Mouse (Mus musculus): ENCODE measurements around the gene Lyg2.

The Lyg2 gene

DNA sequence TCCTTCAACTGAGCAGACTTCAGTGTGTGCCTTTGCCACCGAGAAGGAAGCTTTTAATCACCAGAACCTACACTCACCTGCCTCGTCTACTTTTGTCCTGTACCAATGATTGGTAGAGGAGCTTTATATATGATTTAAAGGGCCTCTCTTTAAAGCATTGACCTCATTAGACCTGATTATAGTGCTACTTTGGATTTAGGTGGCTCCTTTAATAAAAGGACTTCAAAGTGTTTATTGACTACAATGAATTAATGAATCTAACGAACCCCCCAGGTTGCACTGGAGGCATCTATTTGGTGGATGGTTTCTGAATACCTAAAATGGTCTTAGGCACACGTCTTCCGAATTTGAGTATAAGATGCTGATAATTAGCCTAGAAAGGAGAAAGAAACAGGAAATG lies at the start of gene Lyg2:
TSS of gene Lyg2 (minus strand) at position 101 of the 400 bp plus-strand sequence.
- DNase-seq (ENCODE audit: low spot score) = no peak

DNA sequence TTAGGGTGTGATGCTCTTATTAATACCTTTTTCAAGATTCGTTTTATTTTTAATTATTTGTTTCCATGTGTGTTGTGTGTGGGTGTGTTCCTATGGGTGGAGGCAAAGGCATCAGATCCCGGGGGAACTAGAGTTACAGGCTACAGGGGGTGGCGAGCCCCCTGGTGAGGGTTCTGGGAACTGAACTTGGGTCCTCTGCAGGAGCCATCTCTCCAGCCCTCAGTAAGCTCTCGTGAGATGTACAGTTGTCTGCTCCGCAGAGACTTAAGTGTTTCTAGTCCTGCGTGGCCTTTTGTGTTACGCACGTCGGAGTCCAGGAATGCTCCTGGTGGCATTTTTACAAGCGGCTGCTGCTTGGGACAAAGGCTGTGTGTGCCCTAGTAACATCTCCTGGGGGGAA lies 49.3 kb upstream of the Lyg2 start:
- no peak for DNase-seq (ENCODE audit: low spot score)

DNA sequence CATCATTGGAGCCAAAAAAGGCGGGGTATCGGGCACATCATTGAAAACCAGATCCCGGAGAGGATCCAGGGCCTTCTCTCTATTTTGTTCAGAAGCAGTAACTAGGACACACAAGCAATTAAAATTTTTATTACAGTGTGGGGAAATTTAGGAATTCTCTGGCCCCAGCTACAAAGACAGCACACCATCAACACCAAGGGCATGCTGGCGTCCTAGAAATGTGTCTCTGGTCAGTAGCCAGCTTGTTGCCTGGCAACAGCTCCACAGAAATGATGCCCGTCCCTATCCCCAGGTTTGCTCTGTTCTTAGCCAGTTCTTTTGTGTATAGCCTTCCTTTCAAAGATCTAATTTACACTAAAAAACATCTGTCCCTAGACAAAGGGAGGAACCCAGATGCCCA lies 43.2 kb upstream of the Lyg2 start:
- no peak for DNase-seq (ENCODE audit: low spot score)

- DNase-seq (ENCODE audit: low spot score) = no peak
Observed at GRCm38 (mm10) chr1:37958516-37958915, 42.2 kb upstream of the Lyg2 start.

GRCm38 (mm10) chr1:37957659-37958058 lies 41.4 kb upstream of the Lyg2 start, which contains the start of gene Lyg1:
Gene Lyg1, minus strand, starts transcription at chr1:37957759.
- DNase-seq (ENCODE audit: low spot score) = no peak

GRCm38 (mm10) chr1:37956690-37957431 lies 40.6 kb upstream of the Lyg2 start:
- no peak for DNase-seq (ENCODE audit: low spot score)

DNA sequence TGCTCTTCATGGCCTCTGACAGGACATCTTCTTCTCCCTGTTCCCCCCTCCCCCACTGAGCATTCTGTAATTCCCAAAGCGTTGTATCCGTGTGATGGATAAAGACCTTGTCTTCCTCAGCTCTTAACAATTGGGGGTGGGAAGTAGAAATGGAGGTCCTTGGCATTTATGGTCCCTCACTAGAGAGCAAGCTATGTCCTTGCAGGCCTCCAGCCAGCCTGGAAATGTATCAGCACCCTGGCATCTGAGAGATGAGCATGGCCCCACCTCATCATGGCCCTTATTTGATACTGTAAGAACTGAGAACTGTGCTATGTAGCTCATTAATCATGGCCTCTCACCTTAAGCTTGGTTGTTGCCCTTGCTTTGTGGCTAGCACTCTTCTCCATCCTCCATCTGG lies 39.0 kb upstream of the Lyg2 start:
- DNase-seq (ENCODE audit: low spot score) = no peak

- DNase-seq (ENCODE audit: low spot score) = no peak
Observed at GRCm38 (mm10) chr1:37954786-37955185, 38.5 kb upstream of the Lyg2 start.

- no peak for DNase-seq (ENCODE audit: low spot score)
Observed at GRCm38 (mm10) chr1:37948906-37949305, 32.6 kb upstream of the Lyg2 start.

DNA sequence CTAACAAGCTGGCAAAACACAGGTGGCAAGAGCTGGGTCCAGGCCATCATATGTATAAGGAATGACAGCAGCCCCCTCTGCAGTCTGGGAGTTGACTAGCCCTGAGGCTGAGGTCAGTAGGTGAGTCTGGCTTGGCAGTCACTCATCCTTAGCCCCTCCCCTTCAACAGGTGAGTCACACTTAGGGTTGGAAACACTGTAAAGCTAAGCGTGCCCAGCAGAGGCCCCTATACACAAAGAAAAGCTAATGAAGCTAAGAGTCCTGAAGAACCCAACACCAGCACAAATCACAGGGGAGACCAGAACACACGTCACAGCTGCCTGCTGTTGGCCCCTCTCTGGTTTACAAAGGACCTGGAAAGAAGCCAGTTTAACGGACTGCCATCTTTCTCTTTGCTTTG lies 15.5 kb upstream of the Lyg2 start:
- peak; percentile 15 for DNase-seq (ENCODE audit: low spot score)

DNA sequence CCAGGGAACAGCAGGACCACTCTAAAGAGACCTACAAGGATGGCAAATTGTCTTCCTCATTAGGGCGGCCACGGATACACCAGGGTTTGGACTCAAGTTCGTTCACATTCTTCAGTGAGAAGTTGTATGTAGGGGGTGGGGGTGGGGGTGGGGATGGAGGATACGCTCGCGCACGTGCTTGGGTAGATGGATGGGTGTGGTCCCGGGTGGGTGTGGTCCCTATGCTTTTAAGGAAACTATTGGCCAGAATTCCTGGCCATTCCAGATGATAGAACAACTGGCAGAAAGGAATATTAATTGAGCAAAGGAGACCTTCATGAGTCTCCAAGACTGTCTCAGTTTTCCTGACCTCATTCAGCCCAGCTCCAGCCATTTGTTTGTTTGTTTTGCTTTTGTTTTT lies 9.7 kb upstream of the Lyg2 start:
- no peak for DNase-seq (ENCODE audit: low spot score)

DNA sequence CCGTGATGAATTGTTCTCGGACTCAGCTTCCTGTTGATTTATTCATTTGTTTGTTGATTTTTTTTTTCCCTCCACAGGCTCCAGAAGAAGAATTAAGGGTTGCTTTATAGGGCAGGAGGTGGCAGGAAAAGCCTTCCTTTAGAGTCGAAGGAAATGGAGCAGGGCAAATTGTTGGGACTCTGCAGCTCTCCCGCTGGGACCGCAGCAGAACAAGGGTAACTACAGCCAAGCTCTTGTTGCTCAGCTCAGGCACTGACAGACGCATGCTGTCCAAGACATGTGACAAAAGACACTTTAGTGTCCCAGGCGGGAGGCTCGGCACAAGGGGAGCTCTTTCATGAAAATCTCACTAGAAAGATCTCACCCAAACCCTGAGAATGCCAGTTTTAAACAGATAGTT lies 6.2 kb upstream of the Lyg2 start:
- no peak for DNase-seq (ENCODE audit: low spot score)

GRCm38 (mm10) chr1:37918096-37918495 lies 1.8 kb upstream of the Lyg2 start:
- DNase-seq (ENCODE audit: low spot score) = no peak

- peak; percentile 65 for DNase-seq (ENCODE audit: low spot score)
Observed at GRCm38 (mm10) chr1:37917666-37918065, 1.4 kb upstream of the Lyg2 start.

DNA sequence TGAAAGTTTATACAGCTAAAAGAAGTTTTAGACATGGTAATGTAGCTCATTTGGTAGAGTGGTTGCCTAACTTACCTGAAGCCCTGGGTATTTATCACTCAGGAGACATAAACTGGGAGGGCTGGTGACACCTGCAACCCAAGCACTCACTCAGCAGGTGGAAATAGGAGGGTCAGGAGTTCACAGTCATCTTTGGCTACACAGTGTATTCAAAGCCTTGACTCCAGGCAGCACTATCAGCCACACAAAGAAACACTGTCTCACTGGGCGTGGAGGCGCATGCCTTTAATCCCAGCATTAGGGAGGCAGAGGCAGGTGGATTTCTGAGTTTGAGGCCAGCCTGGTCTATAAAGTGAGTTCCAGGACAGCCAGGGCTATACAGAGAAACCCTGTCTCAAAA lies 3.5 kb downstream of the Lyg2 start:
- DNase-seq (ENCODE audit: low spot score) = no peak

DNA sequence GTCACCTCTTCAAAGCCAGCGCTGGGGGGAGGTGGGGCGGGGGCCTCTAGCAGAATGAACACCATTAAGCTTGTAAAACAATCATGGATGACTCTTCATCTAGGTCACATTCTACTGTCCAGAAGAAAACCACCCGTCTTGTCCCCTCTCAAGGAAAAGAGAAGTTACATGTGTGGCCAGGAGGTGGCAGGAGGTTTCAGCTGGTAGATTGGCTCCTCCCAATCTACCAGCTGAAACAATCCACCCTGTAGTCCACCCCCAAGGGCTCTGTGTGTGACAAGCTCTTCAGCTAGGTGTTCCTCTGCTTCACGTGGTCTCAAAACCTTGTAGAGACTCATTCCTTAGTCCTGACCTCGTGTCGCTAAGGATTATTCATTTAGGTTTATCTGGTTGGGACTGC lies 13.1 kb downstream of the Lyg2 start:
- DNase-seq (ENCODE audit: low spot score) = peak; percentile 55

GRCm38 (mm10) chr1:37900288-37900687 lies 16.0 kb downstream of the Lyg2 start:
- DNase-seq (ENCODE audit: low spot score) = no peak

- no peak for DNase-seq (ENCODE audit: low spot score)
Observed at GRCm38 (mm10) chr1:37899816-37900215, 16.5 kb downstream of the Lyg2 start.

GRCm38 (mm10) chr1:37894606-37895005 lies 21.7 kb downstream of the Lyg2 start:
- DNase-seq (ENCODE audit: low spot score) = no peak

GRCm38 (mm10) chr1:37891400-37891799 lies 24.9 kb downstream of the Lyg2 start:
- DNase-seq (ENCODE audit: low spot score) = peak; percentile 71

GRCm38 (mm10) chr1:37890025-37890652 lies 26.2 kb downstream of the Lyg2 start, which contains the start of the genes Mitd1 and Mrpl30:
Gene Mitd1, minus strand, starts transcription at chr1:37890411.
Gene Mrpl30, plus strand, starts transcription at chr1:37890477.
- peak; percentile 98 for DNase-seq (ENCODE audit: low spot score)

- peak; percentile 38 for DNase-seq (ENCODE audit: low spot score)
Observed at GRCm38 (mm10) chr1:37889206-37889605, 27.1 kb downstream of the Lyg2 start.

DNA sequence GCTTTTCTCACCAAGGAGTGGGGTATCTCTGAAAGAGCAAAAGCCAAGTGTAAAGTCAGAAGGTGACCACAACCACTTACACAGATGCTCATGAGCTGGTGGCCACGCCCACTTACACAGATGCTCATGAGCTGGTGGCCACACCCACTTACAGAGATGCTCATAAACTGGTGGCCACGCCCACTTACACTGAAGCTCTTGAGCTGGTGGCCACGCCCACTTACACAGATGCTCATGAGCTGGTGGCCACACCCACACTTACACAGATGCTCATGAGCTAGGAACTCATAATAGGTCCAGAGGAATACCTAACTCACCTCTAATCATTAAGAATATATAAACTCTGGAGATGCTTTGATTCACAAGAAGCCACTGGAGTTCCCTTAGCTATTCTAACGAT lies 31.8 kb downstream of the Lyg2 start:
- DNase-seq (ENCODE audit: low spot score) = peak; percentile 36

GRCm38 (mm10) chr1:37883411-37883810 lies 32.9 kb downstream of the Lyg2 start:
- DNase-seq (ENCODE audit: low spot score) = no peak

All from MN1 (cell line).